Mouse (Mus musculus): ENCODE results near the gene Gm7030. TPM values are rescaled to one million over a fixed set of nuclear protein-coding genes. Genes with fewer than 3 reads are reported as not detected.
A peak's percentile ranks its signal among the peaks of the same experiment; 100 is the strongest.
"Not testable (repeated sequence)": the region's sequence is repeated elsewhere in the genome, so short reads cannot be mapped to it uniquely, and the experiment has no call there.

Gene Gm7030
- polyA plus RNA-seq, 1 experiment = not detected

- H3K4me3 ChIP-seq (ENCODE audit: insufficient read depth, poor library complexity, severe bottlenecking); H3K79me2 ChIP-seq (ENCODE audit: control insufficient read depth, insufficient read depth); H3K36me3 ChIP-seq (ENCODE audit: control insufficient read depth, insufficient read depth); H3K79me3 ChIP-seq (ENCODE audit: low read depth); H3ac ChIP-seq (ENCODE audit: control insufficient read depth, insufficient read length, low read depth): not testable (repeated sequence)
- H3K27me3 ChIP-seq (ENCODE audit: control insufficient read depth, insufficient read depth, insufficient read length) = peaks cover 35% of the 10 kb centered on the region
Measured at GRCm38 (mm10) chr17:36145861-36146156, 16.6 kb upstream of the Gm7030 start.

- Histone ChIP-seq H3K79me3 (ENCODE audit: low read depth) (no peaks in the 10 kb centered on the region), H3K4me3 (ENCODE audit: insufficient read depth, poor library complexity, severe bottlenecking) (no peak overlapping the region), H3ac (ENCODE audit: control insufficient read depth, insufficient read length, low read depth) (no peak overlapping the region), H3K79me2 (ENCODE audit: control insufficient read depth, insufficient read depth) (no peaks in the 10 kb centered on the region), H3K36me3 (ENCODE audit: control insufficient read depth, insufficient read depth) (no peaks in the 10 kb centered on the region), H3K27me3 (ENCODE audit: control insufficient read depth, insufficient read depth, insufficient read length) (peaks cover 35% of the 10 kb centered on the region)
- TF ChIP-seq USF1 (IDR thresholded peaks at IDR 0.05; ENCODE audit: low read depth) (no peak), CEBPB (IDR thresholded peaks at IDR 0.05; ENCODE audit: low read depth) (no peak), MYOD1 (IDR thresholded peaks at IDR 0.05; ENCODE audit: control insufficient read depth, insufficient read length, low read depth) (no peak), CTCF (IDR thresholded peaks at IDR 0.05; ENCODE audit: control insufficient read depth, insufficient read depth, insufficient read length) (no peak), MYOG (IDR thresholded peaks at IDR 0.05; ENCODE audit: control insufficient read depth, extremely low read depth, insufficient read length) (no peak), MAX (IDR thresholded peaks at IDR 0.05) (no peak), FOSL1 (IDR thresholded peaks at IDR 0.05; ENCODE audit: insufficient read depth, low read length, poor library complexity, severe bottlenecking) (no peak)
Measured at GRCm38 (mm10) chr17:36145111-36145860, 16.1 kb upstream of the Gm7030 start.

GRCm38 (mm10) chr17:36136299-36136848 is 7.1 kb upstream of the Gm7030 start:
- peaks cover 20% of the 10 kb centered on the region for H3K27me3 ChIP-seq (ENCODE audit: control insufficient read depth, insufficient read depth, insufficient read length)

GRCm38 (mm10) chr17:36135421-36136231 is 6.4 kb upstream of the Gm7030 start:
- not testable (repeated sequence) for H3K4me3 ChIP-seq (ENCODE audit: insufficient read depth, poor library complexity, severe bottlenecking); H3ac ChIP-seq (ENCODE audit: control insufficient read depth, insufficient read length, low read depth)
- peaks cover 17% of the 10 kb centered on the region for H3K27me3 ChIP-seq (ENCODE audit: control insufficient read depth, insufficient read depth, insufficient read length)

More at GRCm38 (mm10) chr17:36136299-36136848, 7.1 kb upstream of the Gm7030 start:
- H3K79me3 ChIP-seq (ENCODE audit: low read depth); H3ac ChIP-seq (ENCODE audit: control insufficient read depth, insufficient read length, low read depth); H3K79me2 ChIP-seq (ENCODE audit: control insufficient read depth, insufficient read depth); H3K4me3 ChIP-seq (ENCODE audit: insufficient read depth, poor library complexity, severe bottlenecking); H3K36me3 ChIP-seq (ENCODE audit: control insufficient read depth, insufficient read depth): not testable (repeated sequence)

GRCm38 (mm10) chr17:36131516-36132265 is 2.5 kb upstream of the Gm7030 start:
- H3K79me3 ChIP-seq (ENCODE audit: low read depth) = no peaks in the 10 kb centered on the region
- TF ChIP-seq MYOG (IDR thresholded peaks at IDR 0.05; ENCODE audit: control insufficient read depth, extremely low read depth, insufficient read length) = no peak
- TF ChIP-seq MYOD1 (IDR thresholded peaks at IDR 0.05; ENCODE audit: control insufficient read depth, insufficient read length, low read depth) = no peak
- no peak for TF ChIP-seq CTCF (IDR thresholded peaks at IDR 0.05; ENCODE audit: control insufficient read depth, insufficient read depth, insufficient read length)
- no peaks in the 10 kb centered on the region for H3K79me2 ChIP-seq (ENCODE audit: control insufficient read depth, insufficient read depth)
- peaks cover 11% of the 10 kb centered on the region for H3K27me3 ChIP-seq (ENCODE audit: control insufficient read depth, insufficient read depth, insufficient read length)
- H3K4me3 ChIP-seq (ENCODE audit: insufficient read depth, poor library complexity, severe bottlenecking) = no peak overlapping the region
- no peaks in the 10 kb centered on the region for H3K36me3 ChIP-seq (ENCODE audit: control insufficient read depth, insufficient read depth)
- no peak overlapping the region for H3ac ChIP-seq (ENCODE audit: control insufficient read depth, insufficient read length, low read depth)

More at GRCm38 (mm10) chr17:36135421-36136231, 6.4 kb upstream of the Gm7030 start:
- not testable (repeated sequence) for H3K36me3 ChIP-seq (ENCODE audit: control insufficient read depth, insufficient read depth); H3K79me3 ChIP-seq (ENCODE audit: low read depth); H3K79me2 ChIP-seq (ENCODE audit: control insufficient read depth, insufficient read depth)

- H3K36me3 ChIP-seq (ENCODE audit: control insufficient read depth, insufficient read depth); H3ac ChIP-seq (ENCODE audit: control insufficient read depth, insufficient read length, low read depth); H3K4me3 ChIP-seq (ENCODE audit: insufficient read depth, poor library complexity, severe bottlenecking); H3K79me3 ChIP-seq (ENCODE audit: low read depth); H3K79me2 ChIP-seq (ENCODE audit: control insufficient read depth, insufficient read depth): not testable (repeated sequence)
- peaks cover 11% of the 10 kb centered on the region for H3K27me3 ChIP-seq (ENCODE audit: control insufficient read depth, insufficient read depth, insufficient read length)
Measured at GRCm38 (mm10) chr17:36128525-36128924, 700 bp downstream of the Gm7030 start.

- H3ac ChIP-seq (ENCODE audit: control insufficient read depth, insufficient read length, low read depth); H3K79me2 ChIP-seq (ENCODE audit: control insufficient read depth, insufficient read depth); H3K36me3 ChIP-seq (ENCODE audit: control insufficient read depth, insufficient read depth); H3K27me3 ChIP-seq (ENCODE audit: control insufficient read depth, insufficient read depth, insufficient read length); H3K4me3 ChIP-seq (ENCODE audit: insufficient read depth, poor library complexity, severe bottlenecking); H3K79me3 ChIP-seq (ENCODE audit: low read depth): not testable (repeated sequence)
Measured at GRCm38 (mm10) chr17:36124111-36124510, 5.1 kb downstream of the Gm7030 start.

GRCm38 (mm10) chr17:36121352-36122020 is 7.7 kb downstream of the Gm7030 start, which contains the start of gene Gm19684:
Gene Gm19684, plus strand, starts transcription at chr17:36121678.
- H3K36me3 ChIP-seq (ENCODE audit: control insufficient read depth, insufficient read depth); H3K79me2 ChIP-seq (ENCODE audit: control insufficient read depth, insufficient read depth); H3K79me3 ChIP-seq (ENCODE audit: low read depth); H3K27me3 ChIP-seq (ENCODE audit: control insufficient read depth, insufficient read depth, insufficient read length); H3ac ChIP-seq (ENCODE audit: control insufficient read depth, insufficient read length, low read depth): not testable (repeated sequence)
- H3K4me3 ChIP-seq (ENCODE audit: insufficient read depth, poor library complexity, severe bottlenecking) = peak within 1 kb of the TSS; percentile 11

- not testable (repeated sequence) for H3K79me2 ChIP-seq (ENCODE audit: control insufficient read depth, insufficient read depth); H3ac ChIP-seq (ENCODE audit: control insufficient read depth, insufficient read length, low read depth); H3K27me3 ChIP-seq (ENCODE audit: control insufficient read depth, insufficient read depth, insufficient read length); H3K36me3 ChIP-seq (ENCODE audit: control insufficient read depth, insufficient read depth); H3K79me3 ChIP-seq (ENCODE audit: low read depth)
- H3K4me3 ChIP-seq (ENCODE audit: insufficient read depth, poor library complexity, severe bottlenecking) = peak overlapping the region; percentile 11
Measured at GRCm38 (mm10) chr17:36120839-36121238, 8.4 kb downstream of the Gm7030 start.
